Mouse (Mus musculus): ENCODE data around the gene Rnf19b. TPM values are rescaled to one million over a fixed set of nuclear protein-coding genes. Genes with fewer than 3 reads are reported as not detected.

Rnf19b gene
- polyA plus RNA-seq, 1 experiment from 2014 or later, result 7.1 TPM

GRCm38 (mm10) chr4:129095276-129095675 is 37.2 kb downstream of the Rnf19b start:
- H3K4me3 ChIP-seq (replicated peaks; ENCODE audit: low read depth, low read length), result no peak overlapping the region
- H3K27ac ChIP-seq, result no peak overlapping the region
- no peaks in the 10 kb centered on the region for H3K4me1 ChIP-seq (replicated peaks; ENCODE audit: insufficient read depth, low read length)
- H3K9ac ChIP-seq (ENCODE audit: low read depth, low read length), result no peak overlapping the region
- DNase-seq (ENCODE audit: low spot score) (no peak), ATAC-seq (replicated peaks; ENCODE audit: low FRiP score, low read depth) (no peak)
- H3K4me2 ChIP-seq (ENCODE audit: low read length), result no peak overlapping the region
- WGBS, result 39% methylated on average over 15 of the region's 15 CpGs
- no peaks in the 10 kb centered on the region for H3K9me3 ChIP-seq (replicated peaks; ENCODE audit: low read length)
- H3K27me3 ChIP-seq (ENCODE audit: insufficient read depth, low read length), result no peaks in the 10 kb centered on the region
- TF ChIP-seq CTCF (IDR thresholded peaks at IDR 0.05; ENCODE audit: low read depth), result no peak
- no peaks in the 10 kb centered on the region for H3K36me3 ChIP-seq (ENCODE audit: insufficient read depth, low read length)

- ATAC-seq (replicated peaks; ENCODE audit: low FRiP score, low read depth) (no peak), DNase-seq (ENCODE audit: low spot score) (no peak)
- 81% methylated on average over 7 of the region's 7 CpGs for WGBS
- Histone ChIP-seq H3K27ac (no peak overlapping the region), H3K4me2 (ENCODE audit: low read length) (no peak overlapping the region), H3K9ac (ENCODE audit: low read depth, low read length) (no peak overlapping the region), H3K36me3 (ENCODE audit: insufficient read depth, low read length) (no peaks in the 10 kb centered on the region), H3K27me3 (ENCODE audit: insufficient read depth, low read length) (no peaks in the 10 kb centered on the region), H3K9me3 (replicated peaks; ENCODE audit: low read length) (no peaks in the 10 kb centered on the region), H3K4me3 (replicated peaks; ENCODE audit: low read depth, low read length) (no peak overlapping the region), H3K4me1 (replicated peaks; ENCODE audit: insufficient read depth, low read length) (no peaks in the 10 kb centered on the region)
- no peak for TF ChIP-seq CTCF (IDR thresholded peaks at IDR 0.05; ENCODE audit: low read depth)
Observed at GRCm38 (mm10) chr4:129097006-129097405, 38.9 kb downstream of the Rnf19b start.

GRCm38 (mm10) chr4:129102133-129102829 is 44.2 kb downstream of the Rnf19b start:
- Histone ChIP-seq H3K36me3 (ENCODE audit: insufficient read depth, low read length) (no peaks in the 10 kb centered on the region), H3K27ac (no peak overlapping the region), H3K4me2 (ENCODE audit: low read length) (no peak overlapping the region), H3K4me1 (replicated peaks; ENCODE audit: insufficient read depth, low read length) (peaks cover 9% of the 10 kb centered on the region; the same call in 1 of the 2 replicates), H3K9ac (ENCODE audit: low read depth, low read length) (no peak overlapping the region), H3K9me3 (replicated peaks; ENCODE audit: low read length) (no peaks in the 10 kb centered on the region), H3K27me3 (ENCODE audit: insufficient read depth, low read length) (peaks cover 12% of the 10 kb centered on the region; the same call in 1 of the 2 replicates), H3K4me3 (replicated peaks; ENCODE audit: low read depth, low read length) (no peak overlapping the region)
- DNase-seq (ENCODE audit: low spot score) (no peak), ATAC-seq (replicated peaks; ENCODE audit: low FRiP score, low read depth) (no peak)
- no peak for TF ChIP-seq CTCF (IDR thresholded peaks at IDR 0.05; ENCODE audit: low read depth)
- WGBS, result 78% methylated on average over 14 of the region's 14 CpGs

GRCm38 (mm10) chr4:129105356-129105755 is 47.3 kb downstream of the Rnf19b start, which contains the start of gene Tmem54:
Tmem54 (plus strand) TSS chr4:129105548.
- WGBS, result 2% methylated on average over 39 of the region's 40 CpGs
- Histone ChIP-seq H3K27ac (no peak within 1 kb of the TSS; the same call in 1 of the 2 replicates), H3K9ac (ENCODE audit: low read depth, low read length) (0 out of 2 replicates have a peak within 1 kb of the TSS, but pooled peaks have one; percentile 23), H3K4me1 (replicated peaks; ENCODE audit: insufficient read depth, low read length) (peaks cover 9% of the 10 kb centered on the region; the same call in 1 of the 2 replicates), H3K4me2 (ENCODE audit: low read length) (peak within 1 kb of the TSS; percentile 53), H3K36me3 (ENCODE audit: insufficient read depth, low read length) (no peaks in the 10 kb centered on the region), H3K9me3 (replicated peaks; ENCODE audit: low read length) (no peaks in the 10 kb centered on the region), H3K4me3 (replicated peaks; ENCODE audit: low read depth, low read length) (peak within 1 kb of the TSS; percentile 20), H3K27me3 (ENCODE audit: insufficient read depth, low read length) (peaks cover 12% of the 10 kb centered on the region; the same call in 1 of the 2 replicates)
- no peak for TF ChIP-seq CTCF (IDR thresholded peaks at IDR 0.05; ENCODE audit: low read depth)
- no peak; the same call in 1 of the 2 replicates for ATAC-seq (replicated peaks; ENCODE audit: low FRiP score, low read depth)
- no peak for DNase-seq (ENCODE audit: low spot score)

- Histone ChIP-seq H3K27me3 (ENCODE audit: insufficient read depth, low read length) (peaks cover 12% of the 10 kb centered on the region; the same call in 1 of the 2 replicates), H3K9me3 (replicated peaks; ENCODE audit: low read length) (no peaks in the 10 kb centered on the region), H3K9ac (ENCODE audit: low read depth, low read length) (no peak overlapping the region), H3K4me3 (replicated peaks; ENCODE audit: low read depth, low read length) (no peak overlapping the region), H3K4me2 (ENCODE audit: low read length) (peak overlapping the region; percentile 53; the same call in 1 of the 2 replicates), H3K4me1 (replicated peaks; ENCODE audit: insufficient read depth, low read length) (peaks cover 9% of the 10 kb centered on the region; the same call in 1 of the 2 replicates), H3K36me3 (ENCODE audit: insufficient read depth, low read length) (no peaks in the 10 kb centered on the region), H3K27ac (no peak overlapping the region; the same call in 1 of the 2 replicates)
- ATAC-seq (replicated peaks; ENCODE audit: low FRiP score, low read depth), result no peak
- 35% methylated on average over 9 of the region's 9 CpGs for WGBS
- no peak for TF ChIP-seq CTCF (IDR thresholded peaks at IDR 0.05; ENCODE audit: low read depth)
- DNase-seq (ENCODE audit: low spot score), result no peak
Observed at GRCm38 (mm10) chr4:129106073-129106472, 48.0 kb downstream of the Rnf19b start.

GRCm38 (mm10) chr4:129107348-129107899 is 49.4 kb downstream of the Rnf19b start:
- no peak overlapping the region for H3K9ac ChIP-seq (ENCODE audit: low read depth, low read length)
- H3K4me3 ChIP-seq (replicated peaks; ENCODE audit: low read depth, low read length), result no peak overlapping the region
- no peak overlapping the region for H3K27ac ChIP-seq
- peaks cover 15% of the 10 kb centered on the region; the same call in 1 of the 2 replicates for H3K4me1 ChIP-seq (replicated peaks; ENCODE audit: insufficient read depth, low read length)
- no peaks in the 10 kb centered on the region for H3K9me3 ChIP-seq (replicated peaks; ENCODE audit: low read length)
- no peaks in the 10 kb centered on the region for H3K36me3 ChIP-seq (ENCODE audit: insufficient read depth, low read length)
- peaks cover 12% of the 10 kb centered on the region; the same call in 1 of the 2 replicates for H3K27me3 ChIP-seq (ENCODE audit: insufficient read depth, low read length)
- no peak overlapping the region for H3K4me2 ChIP-seq (ENCODE audit: low read length)
- TF ChIP-seq CTCF (IDR thresholded peaks at IDR 0.05; ENCODE audit: low read depth), result no peak
- ATAC-seq (replicated peaks; ENCODE audit: low FRiP score, low read depth), result no peak
- no peak for DNase-seq (ENCODE audit: low spot score)
- WGBS, result 65% methylated on average over 10 of the region's 10 CpGs
